Mouse (Mus musculus): ENCODE results near the gene Vat1l. TPM values are rescaled to one million over a fixed set of nuclear protein-coding genes. Genes with fewer than 3 reads are reported as not detected.
A peak's percentile ranks its signal among the peaks of the same experiment; 100 is the strongest.

The Vat1l gene
- polyA plus RNA-seq, 1 experiment from 2014 or later, result 16.1 TPM

DNA sequence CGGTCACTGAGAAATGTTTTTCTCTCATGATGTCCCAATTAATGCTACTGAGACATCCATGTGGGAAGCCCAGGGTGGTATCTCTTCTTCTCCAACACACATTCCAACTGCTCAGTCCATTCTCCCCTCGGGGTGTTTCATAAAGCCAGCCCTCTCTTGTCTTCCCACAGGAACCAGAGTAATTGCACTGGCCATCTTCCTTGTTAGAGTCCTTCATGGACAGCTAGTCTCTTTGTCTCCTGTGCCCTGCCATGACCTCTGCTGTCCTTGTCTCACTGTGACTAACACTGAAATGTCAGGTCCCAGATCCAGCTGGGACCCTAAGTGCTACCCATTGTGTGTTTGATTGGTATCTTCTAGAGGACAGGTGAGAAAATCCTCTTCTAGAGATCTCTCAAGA lies 116.7 kb downstream of the Vat1l start:
- ATAC-seq (ENCODE audit: low FRiP score), result no peak
- Histone ChIP-seq H3K4me2 (no peak overlapping the region), H3K27ac (ENCODE audit: low read depth, low read length) (no peak overlapping the region), H3K4me1 (ENCODE audit: control insufficient read depth, insufficient read depth, low read length) (no peaks in the 10 kb centered on the region), H3K9ac (ENCODE audit: low read length) (no peak overlapping the region), H3K36me3 (ENCODE audit: control insufficient read depth, insufficient read depth, low read length) (no peaks in the 10 kb centered on the region), H3K9me3 (ENCODE audit: control insufficient read depth, low read length) (no peaks in the 10 kb centered on the region; the same call in 1 of the 2 replicates), H3K27me3 (ENCODE audit: control insufficient read depth, insufficient read depth, low read length) (no peaks in the 10 kb centered on the region), H3K4me3 (ENCODE audit: low read depth, low read length) (no peak overlapping the region)
- DNase-seq (ENCODE audit: low spot score, missing footprints), result no peak
- 72% methylated on average over 2 of the region's 2 CpGs for WGBS

DNA sequence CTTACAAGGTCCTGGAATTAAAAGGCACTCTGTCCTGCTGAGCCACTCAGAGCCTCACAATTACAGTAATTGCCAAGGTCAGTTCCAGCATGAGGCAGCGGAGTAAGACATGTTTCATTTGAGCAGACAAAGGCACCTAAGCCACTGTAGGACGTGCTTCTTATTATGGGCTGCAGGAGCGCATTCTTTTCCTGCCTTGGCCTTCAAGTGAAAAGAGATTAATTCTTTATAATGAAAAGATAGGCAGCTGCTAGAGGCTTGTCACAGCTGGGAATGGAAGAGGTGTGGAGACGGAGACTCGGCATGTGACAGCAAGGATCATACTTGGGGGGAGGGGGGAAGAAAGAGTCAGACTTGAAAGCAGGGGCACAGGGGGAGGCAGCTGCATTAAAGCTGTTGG lies 126.5 kb downstream of the Vat1l start:
- no peak overlapping the region for H3K4me2 ChIP-seq
- no peak overlapping the region for H3K9ac ChIP-seq (ENCODE audit: low read length)
- ATAC-seq (ENCODE audit: low FRiP score) (peak; percentile 69), DNase-seq (ENCODE audit: low spot score, missing footprints) (no peak)
- H3K27me3 ChIP-seq (ENCODE audit: control insufficient read depth, insufficient read depth, low read length), result no peaks in the 10 kb centered on the region
- H3K4me3 ChIP-seq (ENCODE audit: low read depth, low read length), result no peak overlapping the region
- H3K4me1 ChIP-seq (ENCODE audit: control insufficient read depth, insufficient read depth, low read length), result peaks cover 12% of the 10 kb centered on the region
- H3K36me3 ChIP-seq (ENCODE audit: control insufficient read depth, insufficient read depth, low read length), result no peaks in the 10 kb centered on the region
- 28% methylated on average over 5 of the region's 5 CpGs for WGBS
- H3K9me3 ChIP-seq (ENCODE audit: control insufficient read depth, low read length), result peaks cover 2% of the 10 kb centered on the region; the same call in 1 of the 2 replicates
- no peak overlapping the region for H3K27ac ChIP-seq (ENCODE audit: low read depth, low read length)

DNA sequence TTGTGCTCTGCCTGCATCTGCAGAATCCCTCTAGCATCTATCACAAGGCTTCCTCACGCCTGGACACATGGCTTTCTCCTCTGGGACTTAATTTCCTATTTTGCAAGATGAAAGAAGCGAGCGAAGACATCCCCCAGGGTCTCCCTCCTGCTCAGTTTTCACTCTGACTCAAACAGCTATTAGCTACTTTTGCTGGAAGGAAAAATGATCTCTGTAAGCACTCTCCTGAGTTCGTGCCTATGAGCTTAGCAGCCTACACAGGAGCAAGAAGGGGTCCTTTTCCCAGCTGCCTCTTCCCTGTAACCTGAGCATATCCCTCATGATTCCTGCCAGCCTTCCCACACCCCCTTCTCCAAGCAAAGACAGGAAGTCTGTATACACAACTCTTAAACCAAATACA lies 127.5 kb downstream of the Vat1l start:
- no peak for ATAC-seq (ENCODE audit: low FRiP score)
- no peaks in the 10 kb centered on the region for H3K27me3 ChIP-seq (ENCODE audit: control insufficient read depth, insufficient read depth, low read length)
- DNase-seq (ENCODE audit: low spot score, missing footprints), result no peak

DNA sequence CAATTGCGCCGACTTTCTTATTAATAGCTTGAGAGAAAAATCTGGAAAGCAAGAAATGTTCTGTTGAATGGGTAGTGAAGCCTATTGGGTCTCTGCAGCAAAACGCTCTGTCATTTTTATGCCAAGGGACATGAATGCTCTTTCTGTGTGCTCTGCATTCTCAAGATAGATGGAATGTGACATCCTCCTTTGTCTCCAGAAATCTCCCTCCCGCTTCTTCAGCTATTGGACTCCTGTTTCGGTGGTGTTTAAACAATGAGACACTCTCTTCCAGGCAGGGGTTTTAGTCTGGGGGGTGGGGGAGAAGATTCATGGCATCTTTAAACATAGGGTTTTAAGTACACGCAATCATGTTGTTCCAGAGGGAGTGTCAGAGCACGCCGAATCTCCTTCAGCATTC lies 130.3 kb downstream of the Vat1l start:
- DNase-seq (ENCODE audit: low spot score, missing footprints) (peak; percentile 87), ATAC-seq (ENCODE audit: low FRiP score) (no peak)

More for the DNA sequence above, 127.5 kb downstream of the Vat1l start:
- no peak overlapping the region for H3K4me2 ChIP-seq
- WGBS, result 65% methylated on average over 4 of the region's 4 CpGs
- peak overlapping the region; percentile 25; the same call in 1 of the 2 replicates for H3K27ac ChIP-seq (ENCODE audit: low read depth, low read length)
- H3K4me1 ChIP-seq (ENCODE audit: control insufficient read depth, insufficient read depth, low read length), result peaks cover 12% of the 10 kb centered on the region
- no peak overlapping the region for H3K4me3 ChIP-seq (ENCODE audit: low read depth, low read length)
- no peak overlapping the region for H3K9ac ChIP-seq (ENCODE audit: low read length)
- H3K9me3 ChIP-seq (ENCODE audit: control insufficient read depth, low read length), result peaks cover 2% of the 10 kb centered on the region; the same call in 1 of the 2 replicates
- no peaks in the 10 kb centered on the region for H3K36me3 ChIP-seq (ENCODE audit: control insufficient read depth, insufficient read depth, low read length)

DNA sequence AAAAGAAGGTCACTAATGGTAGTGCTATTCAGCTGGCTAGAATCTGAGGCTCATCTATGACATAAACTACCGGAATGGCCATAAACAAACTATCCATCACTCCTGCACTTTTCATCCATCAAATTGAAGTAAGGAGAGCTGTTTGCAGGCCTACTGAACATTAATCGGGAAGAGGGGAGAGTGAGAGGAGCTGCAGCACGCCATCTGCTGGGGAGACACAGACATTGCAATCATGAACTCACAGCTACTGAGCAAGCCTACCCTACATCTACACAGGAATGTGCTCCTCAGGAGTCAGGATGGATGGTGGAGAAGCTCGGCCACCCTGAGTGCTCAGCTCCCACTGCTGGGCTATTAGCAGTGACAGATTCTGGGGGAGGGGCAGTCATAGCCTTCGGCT lies 136.9 kb downstream of the Vat1l start:
- DNase-seq (ENCODE audit: low spot score, missing footprints), result no peak
- no peak overlapping the region for H3K27ac ChIP-seq (ENCODE audit: low read depth, low read length)
- H3K4me2 ChIP-seq, result no peak overlapping the region
- no peak overlapping the region for H3K9ac ChIP-seq (ENCODE audit: low read length)
- H3K4me3 ChIP-seq (ENCODE audit: low read depth, low read length), result no peak overlapping the region
- H3K27me3 ChIP-seq (ENCODE audit: control insufficient read depth, insufficient read depth, low read length), result no peaks in the 10 kb centered on the region
- 0 out of 2 replicates have a peak, but pooled peaks have one; percentile 38 for ATAC-seq (ENCODE audit: low FRiP score)
- no peaks in the 10 kb centered on the region for H3K9me3 ChIP-seq (ENCODE audit: control insufficient read depth, low read length)
- WGBS, result 75% methylated on average over 5 of the region's 5 CpGs
- no peaks in the 10 kb centered on the region for H3K36me3 ChIP-seq (ENCODE audit: control insufficient read depth, insufficient read depth, low read length)
- no peaks in the 10 kb centered on the region for H3K4me1 ChIP-seq (ENCODE audit: control insufficient read depth, insufficient read depth, low read length)

More for the DNA sequence above, 130.3 kb downstream of the Vat1l start:
- no peaks in the 10 kb centered on the region; the same call in 1 of the 2 replicates for H3K9me3 ChIP-seq (ENCODE audit: control insufficient read depth, low read length)
- peaks cover 12% of the 10 kb centered on the region for H3K4me1 ChIP-seq (ENCODE audit: control insufficient read depth, insufficient read depth, low read length)
- no peak overlapping the region for H3K4me2 ChIP-seq
- H3K4me3 ChIP-seq (ENCODE audit: low read depth, low read length), result no peak overlapping the region
- no peaks in the 10 kb centered on the region for H3K36me3 ChIP-seq (ENCODE audit: control insufficient read depth, insufficient read depth, low read length)
- H3K9ac ChIP-seq (ENCODE audit: low read length), result no peak overlapping the region
- WGBS, result 53% methylated on average over 8 of the region's 8 CpGs
- H3K27me3 ChIP-seq (ENCODE audit: control insufficient read depth, insufficient read depth, low read length), result no peaks in the 10 kb centered on the region
- H3K27ac ChIP-seq (ENCODE audit: low read depth, low read length), result no peak overlapping the region

DNA sequence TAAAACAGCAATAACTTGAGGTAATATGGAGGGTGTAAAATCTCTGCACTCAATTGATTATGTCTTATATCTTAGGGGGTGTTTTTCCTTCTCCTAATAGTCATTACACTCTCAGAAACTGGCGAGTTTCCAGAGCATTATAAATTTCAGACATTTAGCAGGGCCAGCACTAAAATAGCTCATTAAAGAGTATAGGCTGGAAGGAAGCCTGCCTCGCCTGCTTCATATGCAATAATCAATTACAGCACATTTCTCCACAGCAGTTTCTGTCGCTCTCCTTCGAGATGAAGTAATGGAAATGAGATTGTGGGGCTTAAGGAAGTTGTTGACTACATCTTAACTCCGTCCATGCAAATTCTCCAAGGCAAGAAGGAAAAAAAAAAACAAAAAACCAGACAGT lies 139.4 kb downstream of the Vat1l start:
- no peak for ATAC-seq (ENCODE audit: low FRiP score)
- H3K9ac ChIP-seq (ENCODE audit: low read length), result no peak overlapping the region
- no peak overlapping the region for H3K4me3 ChIP-seq (ENCODE audit: low read depth, low read length)
- WGBS, result 87% methylated on average over 5 of the region's 5 CpGs
- H3K4me2 ChIP-seq, result no peak overlapping the region
- no peaks in the 10 kb centered on the region for H3K9me3 ChIP-seq (ENCODE audit: control insufficient read depth, low read length)
- no peaks in the 10 kb centered on the region for H3K27me3 ChIP-seq (ENCODE audit: control insufficient read depth, insufficient read depth, low read length)
- DNase-seq (ENCODE audit: low spot score, missing footprints), result no peak
- H3K27ac ChIP-seq (ENCODE audit: low read depth, low read length), result no peak overlapping the region
- no peaks in the 10 kb centered on the region for H3K36me3 ChIP-seq (ENCODE audit: control insufficient read depth, insufficient read depth, low read length)
- no peaks in the 10 kb centered on the region for H3K4me1 ChIP-seq (ENCODE audit: control insufficient read depth, insufficient read depth, low read length)

DNA sequence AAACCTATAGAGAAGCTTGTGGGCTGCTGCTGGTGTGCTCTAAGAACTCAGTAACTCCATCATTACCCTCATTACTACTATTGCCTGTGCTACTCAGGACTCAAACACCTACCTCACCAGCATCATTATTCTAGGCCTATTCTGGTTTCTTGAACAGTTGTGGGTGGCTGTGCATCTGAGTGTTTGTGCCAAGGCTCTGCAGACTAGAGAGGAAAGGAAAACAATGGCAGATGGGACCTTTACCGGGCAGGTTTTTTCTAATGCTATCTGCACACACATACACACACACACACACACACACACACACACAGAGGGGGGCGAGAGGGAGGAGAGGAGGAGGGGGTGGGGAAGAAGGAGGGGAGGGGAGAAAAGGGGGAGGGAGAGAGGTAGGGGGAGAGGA lies 140.6 kb downstream of the Vat1l start:
- ATAC-seq (ENCODE audit: low FRiP score) (no peak), DNase-seq (ENCODE audit: low spot score, missing footprints) (no peak)
- no peaks in the 10 kb centered on the region for H3K9me3 ChIP-seq (ENCODE audit: control insufficient read depth, low read length)
- H3K9ac ChIP-seq (ENCODE audit: low read length), result no peak overlapping the region
- no peak overlapping the region for H3K27ac ChIP-seq (ENCODE audit: low read depth, low read length)
- H3K36me3 ChIP-seq (ENCODE audit: control insufficient read depth, insufficient read depth, low read length), result no peaks in the 10 kb centered on the region
- H3K4me3 ChIP-seq (ENCODE audit: low read depth, low read length), result no peak overlapping the region
- 86% methylated on average over 1 of the region's 2 CpGs for WGBS
- H3K4me2 ChIP-seq, result no peak overlapping the region
- no peaks in the 10 kb centered on the region for H3K27me3 ChIP-seq (ENCODE audit: control insufficient read depth, insufficient read depth, low read length)
- H3K4me1 ChIP-seq (ENCODE audit: control insufficient read depth, insufficient read depth, low read length), result no peaks in the 10 kb centered on the region

DNA sequence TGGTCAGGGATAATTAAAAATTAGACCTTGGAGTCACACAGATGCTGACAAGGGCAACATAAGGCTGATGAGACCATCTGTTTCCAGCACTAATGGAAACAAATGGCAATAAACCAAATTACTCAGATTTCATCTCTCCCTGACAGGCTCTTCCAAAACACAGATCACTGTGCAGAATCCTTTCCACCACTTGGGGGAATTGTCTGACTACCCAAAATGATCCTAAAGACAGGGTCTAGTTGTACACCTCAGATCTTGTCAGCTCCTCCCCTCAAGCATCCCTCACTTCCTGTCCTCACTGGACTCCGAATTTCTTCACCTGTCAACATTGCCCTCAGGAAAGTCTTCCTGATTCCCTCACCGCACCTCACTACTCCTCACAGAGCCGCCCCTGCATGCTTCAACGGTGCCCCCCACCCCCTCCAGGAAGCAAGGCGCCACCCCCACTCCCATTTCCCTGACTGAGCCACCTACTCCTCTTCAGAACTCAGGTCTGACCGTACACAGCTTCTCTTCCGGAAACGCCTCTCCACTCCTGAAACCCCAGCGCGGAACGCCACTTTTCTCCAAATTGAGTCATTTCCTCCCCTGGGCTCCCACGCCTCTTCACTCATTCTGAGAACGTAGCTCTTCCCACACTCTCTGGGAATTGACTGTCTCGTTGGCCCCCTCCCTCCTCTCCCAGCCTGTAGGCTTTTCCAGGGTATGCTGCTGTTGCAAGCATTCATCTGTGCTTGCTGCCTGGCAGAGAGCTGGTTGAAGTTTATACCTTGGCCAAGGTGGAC lies 146.4 kb downstream of the Vat1l start:
- Histone ChIP-seq H3K4me3 (ENCODE audit: low read depth, low read length) (no peak overlapping the region), H3K27ac (ENCODE audit: low read depth, low read length) (no peak overlapping the region), H3K9ac (ENCODE audit: low read length) (no peak overlapping the region), H3K4me1 (ENCODE audit: control insufficient read depth, insufficient read depth, low read length) (no peaks in the 10 kb centered on the region), H3K36me3 (ENCODE audit: control insufficient read depth, insufficient read depth, low read length) (no peaks in the 10 kb centered on the region), H3K27me3 (ENCODE audit: control insufficient read depth, insufficient read depth, low read length) (no peaks in the 10 kb centered on the region), H3K9me3 (ENCODE audit: control insufficient read depth, low read length) (no peaks in the 10 kb centered on the region), H3K4me2 (no peak overlapping the region)
- ATAC-seq (ENCODE audit: low FRiP score) (no peak), DNase-seq (ENCODE audit: low spot score, missing footprints) (no peak)
- 80% methylated on average over 14 of the region's 14 CpGs for WGBS

DNA sequence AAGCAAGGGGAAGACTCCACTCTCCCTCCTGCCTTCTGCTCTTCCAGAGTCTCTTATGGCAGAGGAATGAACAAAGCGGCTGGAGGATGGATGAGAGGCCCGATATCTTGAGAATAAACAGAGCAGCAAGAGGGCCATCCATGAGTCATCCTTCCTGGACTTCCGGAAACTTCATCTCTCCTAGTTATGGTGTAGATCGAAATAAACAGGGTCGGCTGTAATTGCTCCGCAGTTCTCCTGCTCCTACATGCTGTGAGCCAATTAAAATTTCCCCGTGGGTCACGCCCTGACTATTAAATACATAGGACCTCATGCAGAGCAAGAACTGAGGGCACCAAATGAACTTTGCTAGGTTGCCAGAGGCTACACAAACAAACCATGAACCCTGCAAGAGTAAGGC lies 155.1 kb downstream of the Vat1l start:
- Histone ChIP-seq H3K4me1 (ENCODE audit: control insufficient read depth, insufficient read depth, low read length) (no peaks in the 10 kb centered on the region), H3K27ac (ENCODE audit: low read depth, low read length) (no peak overlapping the region), H3K4me3 (ENCODE audit: low read depth, low read length) (no peak overlapping the region), H3K36me3 (ENCODE audit: control insufficient read depth, insufficient read depth, low read length) (no peaks in the 10 kb centered on the region), H3K9me3 (ENCODE audit: control insufficient read depth, low read length) (no peaks in the 10 kb centered on the region), H3K9ac (ENCODE audit: low read length) (no peak overlapping the region), H3K4me2 (no peak overlapping the region), H3K27me3 (ENCODE audit: control insufficient read depth, insufficient read depth, low read length) (no peaks in the 10 kb centered on the region)
- 69% methylated on average over 8 of the region's 8 CpGs for WGBS
- DNase-seq (ENCODE audit: low spot score, missing footprints), result no peak
- ATAC-seq (ENCODE audit: low FRiP score), result no peak

Data from midbrain, embryonic 11.5 days (tissue).